Mouse (Mus musculus) R1 (cell line): ENCODE results near the gene Acacb.

Source experiments
- DNase-seq: peaks from one replicate; pipeline ENCODE4 v3.0.0-alpha.2; 2018; ENCODE audit warnings: low read depth, low spot score

Acacb gene

GRCm38 (mm10) chr5:114135516-114135915 lies 10.8 kb upstream of the Acacb start:
- DNase-seq, result no peak

GRCm38 (mm10) chr5:114137481-114138276 lies 8.7 kb upstream of the Acacb start:
- no peak for DNase-seq

- peak; percentile 59 for DNase-seq
Measured at GRCm38 (mm10) chr5:114138277-114139164, 7.8 kb upstream of the Acacb start.

GRCm38 (mm10) chr5:114139175-114139574 lies 7.2 kb upstream of the Acacb start:
- DNase-seq, result no peak

GRCm38 (mm10) chr5:114147043-114147972 lies 973 bp downstream of the Acacb start:
- no peak for DNase-seq

GRCm38 (mm10) chr5:114152359-114153092 lies 6.2 kb downstream of the Acacb start:
- peak; percentile 66 for DNase-seq

GRCm38 (mm10) chr5:114153490-114153889 lies 7.2 kb downstream of the Acacb start:
- DNase-seq, result peak; percentile 89

- no peak for DNase-seq
Measured at GRCm38 (mm10) chr5:114154765-114155164, 8.4 kb downstream of the Acacb start.

GRCm38 (mm10) chr5:114155168-114155933 lies 9.0 kb downstream of the Acacb start:
- DNase-seq, result no peak

GRCm38 (mm10) chr5:114157236-114157635 lies 10.9 kb downstream of the Acacb start:
- no peak for DNase-seq

- DNase-seq, result no peak
Measured at GRCm38 (mm10) chr5:114161424-114161823, 15.1 kb downstream of the Acacb start.

- DNase-seq, result peak; percentile 91
Measured at GRCm38 (mm10) chr5:114162106-114162815, 15.9 kb downstream of the Acacb start.

GRCm38 (mm10) chr5:114163117-114163696 lies 16.9 kb downstream of the Acacb start:
- no peak for DNase-seq

GRCm38 (mm10) chr5:114170345-114170744 lies 24.0 kb downstream of the Acacb start:
- no peak for DNase-seq

- no peak for DNase-seq
Measured at GRCm38 (mm10) chr5:114172936-114173335, 26.6 kb downstream of the Acacb start.

GRCm38 (mm10) chr5:114173458-114173857 lies 27.1 kb downstream of the Acacb start:
- DNase-seq, result peak; percentile 22

GRCm38 (mm10) chr5:114173877-114174581 lies 27.7 kb downstream of the Acacb start:
- DNase-seq, result no peak

GRCm38 (mm10) chr5:114174639-114175038 lies 28.3 kb downstream of the Acacb start:
- peak; percentile 96 for DNase-seq
